Mouse (Mus musculus) lung, postnatal 0 days (tissue): ENCODE measurements around the gene Tub. TPM values are rescaled to one million over a fixed set of nuclear protein-coding genes. Genes with fewer than 3 reads are reported as not detected.

Experiments used
- ATAC-seq: fragments of 200-750 bp; cut with Nextera tagmentation; 2 replicates; pipeline ENCODE4 v1.8.0; 2017; ENCODE audit warnings: moderate library complexity
- DNase-seq: peaks from one replicate; pipeline ENCODE4 v3.0.0-alpha.2; 2016; ENCODE audit warnings: low spot score
- H3K27ac ChIP-seq: fragments of 300-500 bp; sonication (generic); 2 replicates; pipeline ENCODE4 v1.5.1; 2014; ENCODE audit warnings: antibody characterized with exemption, mild to moderate bottlenecking, low read length, mixed read lengths
- H3K27me3 ChIP-seq: fragments of 300-500 bp; sonication (generic); replicated peaks from 2 replicates; pipeline ENCODE4 v1.6.1; 2014; ENCODE audit warnings: low read length, mixed read lengths; ENCODE audit not compliant: insufficient read depth
- H3K36me3 ChIP-seq: fragments of 300-500 bp; sonication (generic); 2 replicates; pipeline ENCODE4 v1.6.1; 2014; ENCODE audit warnings: low read length, mixed read lengths; ENCODE audit not compliant: insufficient read depth
- H3K4me1 ChIP-seq: fragments of 300-500 bp; sonication (generic); 2 replicates; pipeline ENCODE4 v1.6.1; 2014; ENCODE audit warnings: antibody characterized with exemption, low read depth, low read length, mixed read lengths; ENCODE audit not compliant: insufficient read depth
- H3K4me2 ChIP-seq: fragments of 300-500 bp; sonication (generic); replicated peaks from 2 replicates; pipeline ENCODE4 v1.6.1; 2014; ENCODE audit warnings: low read depth, mild to moderate bottlenecking, low read length, moderate library complexity, mixed read lengths
- H3K4me3 ChIP-seq: fragments of 300-500 bp; sonication (generic); 2 replicates; pipeline ENCODE4 v1.5.1; 2014; ENCODE audit warnings: low read depth, low read length
- H3K9ac ChIP-seq: fragments of 300-500 bp; sonication (generic); replicated peaks from 2 replicates; pipeline ENCODE4 v1.6.1; 2014; ENCODE audit warnings: low read depth, mild to moderate bottlenecking
- H3K9me3 ChIP-seq: fragments of 300-500 bp; sonication (generic); 2 replicates; pipeline ENCODE4 v1.6.1; 2016; ENCODE audit warnings: low read length, mixed read lengths
- CTCF ChIP-seq: IDR thresholded peaks from 2 replicates; pipeline ENCODE4 v1.5.1; 2016; ENCODE audit warnings: antibody characterized with exemption, mild to moderate bottlenecking
- EP300 ChIP-seq: IDR thresholded peaks from 2 replicates; pipeline ENCODE4 v1.6.1; 2016; ENCODE audit warnings: antibody characterized with exemption, mild to moderate bottlenecking, control low read depth
- WGBS: fragments of 180-500 bp; shearing (Covaris S2); extraction: QIAGEN DNeasy Blood & Tissue Kit; methylation state at CpG from one replicate; pipeline ENCODE4 v1.1.7; 2014; 5-methylcytosine and 5-hydroxymethylcytosine counted together
- polyA plus RNA-seq: library from polyadenylated mRNA; unstranded; fragments of >200 nt; fragmentation: Nextera tagmentation; extraction: Ambion mirVana; gene quantifications from 2 replicates; pipeline ENCODE4 v1.2.1, GENCODE M21; 2015

Tub gene
- polyA plus RNA-seq, 1 experiment from 2014 or later = 0.38 TPM

- TF ChIP-seq CTCF = peak; percentile 95
- peak; percentile 40; the same call in 1 of the 2 replicates for TF ChIP-seq EP300
- 2% methylated on average over 50 of the region's 50 CpGs for WGBS
- Histone ChIP-seq H3K9ac (peak within 1 kb of the TSS; percentile 98), H3K4me1 (peaks cover 12% of the 10 kb centered on the region; the same call in 1 of the 2 replicates), H3K4me2 (peak within 1 kb of the TSS; percentile 79), H3K4me3 (peak within 1 kb of the TSS; percentile 94), H3K36me3 (peaks cover 11% of the 10 kb centered on the region), H3K27ac (peak within 1 kb of the TSS; percentile 91), H3K27me3 (no peaks in the 10 kb centered on the region), H3K9me3 (no peaks in the 10 kb centered on the region)
- peak; percentile 99 for DNase-seq
- peak; percentile 99 for ATAC-seq
These were observed 16.1 kb upstream of the Tub start, which contains the start of gene Eif3f for GRCm38 (mm10) chr7:108933794-108934731. TSS of gene Eif3f (plus strand) at chr7:108934417.

- 3% methylated on average over 8 of the region's 8 CpGs for WGBS
These were observed 15.3 kb upstream of the Tub start for GRCm38 (mm10) chr7:108934836-108935235.

GRCm38 (mm10) chr7:108935411-108935810 lies 14.7 kb upstream of the Tub start:
- Histone ChIP-seq H3K9ac (0 out of 2 replicates have a peak overlapping the region, but pooled peaks have one; percentile 98), H3K36me3 (peaks cover 14% of the 10 kb centered on the region), H3K27ac (no peak overlapping the region), H3K4me1 (peaks cover 12% of the 10 kb centered on the region; the same call in 1 of the 2 replicates), H3K4me2 (peak overlapping the region; percentile 79), H3K9me3 (no peaks in the 10 kb centered on the region), H3K4me3 (0 out of 2 replicates have a peak overlapping the region, but pooled peaks have one; percentile 94), H3K27me3 (no peaks in the 10 kb centered on the region)
- no peak for TF ChIP-seq EP300
- no peak for TF ChIP-seq CTCF
- WGBS = 72% methylated on average over 7 of the region's 7 CpGs
- DNase-seq (no peak), ATAC-seq (no peak)

More at GRCm38 (mm10) chr7:108934836-108935235, 15.3 kb upstream of the Tub start:
- H3K4me3 ChIP-seq = peak overlapping the region; percentile 94
- H3K27ac ChIP-seq = peak overlapping the region; percentile 91; the same call in 1 of the 2 replicates
- H3K36me3 ChIP-seq = peaks cover 14% of the 10 kb centered on the region
- peak overlapping the region; percentile 98 for H3K9ac ChIP-seq
- TF ChIP-seq EP300 (no peak), CTCF (no peak)
- DNase-seq = peak; percentile 17
- ATAC-seq = no peak
- H3K4me2 ChIP-seq = peak overlapping the region; percentile 79
- H3K4me1 ChIP-seq = peaks cover 12% of the 10 kb centered on the region; the same call in 1 of the 2 replicates
- H3K27me3 ChIP-seq = no peaks in the 10 kb centered on the region
- no peaks in the 10 kb centered on the region for H3K9me3 ChIP-seq

GRCm38 (mm10) chr7:108936591-108936990 lies 13.5 kb upstream of the Tub start:
- DNase-seq (no peak), ATAC-seq (no peak)
- Histone ChIP-seq H3K27me3 (no peaks in the 10 kb centered on the region), H3K4me1 (peaks cover 12% of the 10 kb centered on the region; the same call in 1 of the 2 replicates), H3K9me3 (no peaks in the 10 kb centered on the region), H3K9ac (no peak overlapping the region), H3K4me2 (no peak overlapping the region), H3K4me3 (no peak overlapping the region), H3K27ac (no peak overlapping the region), H3K36me3 (peaks cover 20% of the 10 kb centered on the region)
- WGBS = 95% methylated on average over 4 of the region's 4 CpGs
- TF ChIP-seq EP300 (no peak), CTCF (no peak)

GRCm38 (mm10) chr7:108941466-108941865 lies 8.7 kb upstream of the Tub start:
- Histone ChIP-seq H3K36me3 (peaks cover 39% of the 10 kb centered on the region), H3K27me3 (no peaks in the 10 kb centered on the region), H3K9me3 (no peaks in the 10 kb centered on the region), H3K4me3 (no peak overlapping the region), H3K27ac (no peak overlapping the region), H3K4me1 (no peaks in the 10 kb centered on the region), H3K4me2 (no peak overlapping the region), H3K9ac (no peak overlapping the region)
- ATAC-seq (no peak), DNase-seq (no peak)
- 71% methylated on average over 9 of the region's 9 CpGs for WGBS
- TF ChIP-seq EP300 (no peak), CTCF (no peak)

- 6% methylated on average over 2 of the region's 2 CpGs for WGBS
- H3K36me3 ChIP-seq = peaks cover 29% of the 10 kb centered on the region
- H3K9ac ChIP-seq = no peak overlapping the region
- DNase-seq (peak; percentile 46), ATAC-seq (peak; percentile 43; the same call in 1 of the 2 replicates)
- H3K9me3 ChIP-seq = no peaks in the 10 kb centered on the region
- H3K27me3 ChIP-seq = no peaks in the 10 kb centered on the region
- H3K27ac ChIP-seq = no peak overlapping the region
- TF ChIP-seq CTCF (peak; percentile 74), EP300 (no peak)
- H3K4me3 ChIP-seq = no peak overlapping the region
- H3K4me2 ChIP-seq = no peak overlapping the region
- H3K4me1 ChIP-seq = no peaks in the 10 kb centered on the region
These were observed 6.1 kb upstream of the Tub start for GRCm38 (mm10) chr7:108944002-108944401.
